Mouse (Mus musculus): ENCODE measurements at regions not wholly inside any gene's neighbourhood (a gene's known extent, or its start where the extent isn't known, plus 50 kb on each side); places are given as distances from the start of the nearest gene placed in this dataset.
"Not testable (repeated sequence)": the region's sequence is repeated elsewhere in the genome, so short reads cannot be mapped to it uniquely, and the experiment has no call there.

GRCm38 (mm10) chr3:21149618-21150017 is 782.6 kb upstream of the Agtr1b start:
- DNase-seq (ENCODE audit: low spot score) = no peak

GRCm38 (mm10) chr3:21128821-21129504 is 762.0 kb upstream of the Agtr1b start:
- no peak for DNase-seq (ENCODE audit: low spot score)

GRCm38 (mm10) chr3:21126191-21126590 is 759.2 kb upstream of the Agtr1b start:
- no peak for DNase-seq (ENCODE audit: low spot score)

- no peak for DNase-seq (ENCODE audit: low spot score)
These were observed 751.4 kb upstream of the Agtr1b start for GRCm38 (mm10) chr3:21118164-21118902.

GRCm38 (mm10) chr3:21111735-21112518 is 745.0 kb upstream of the Agtr1b start:
- DNase-seq (ENCODE audit: low spot score) = no peak

- DNase-seq (ENCODE audit: low spot score) = no peak
These were observed 723.2 kb upstream of the Agtr1b start for GRCm38 (mm10) chr3:21090206-21090605.

- DNase-seq (ENCODE audit: low spot score) = no peak
These were observed 719.4 kb upstream of the Agtr1b start for GRCm38 (mm10) chr3:21086426-21086825.

GRCm38 (mm10) chr3:21077548-21077947 is 710.6 kb upstream of the Agtr1b start:
- no peak for DNase-seq (ENCODE audit: low spot score)

GRCm38 (mm10) chr3:21053337-21053736 is 686.4 kb upstream of the Agtr1b start:
- DNase-seq (ENCODE audit: low spot score) = not testable (repeated sequence)

GRCm38 (mm10) chr3:21049365-21049764 is 682.4 kb upstream of the Agtr1b start:
- not testable (repeated sequence) for DNase-seq (ENCODE audit: low spot score)

GRCm38 (mm10) chr3:21045981-21046380 is 679.0 kb upstream of the Agtr1b start:
- no peak for DNase-seq (ENCODE audit: low spot score)

- DNase-seq (ENCODE audit: low spot score) = no peak
These were observed 658.9 kb upstream of the Agtr1b start for GRCm38 (mm10) chr3:21025876-21026275.

- DNase-seq (ENCODE audit: low spot score) = no peak
These were observed 654.0 kb upstream of the Agtr1b start for GRCm38 (mm10) chr3:21020946-21021345.

GRCm38 (mm10) chr3:21020297-21020696 is 653.3 kb upstream of the Agtr1b start:
- no peak for DNase-seq (ENCODE audit: low spot score)

- DNase-seq (ENCODE audit: low spot score) = no peak
These were observed 642.7 kb upstream of the Agtr1b start for GRCm38 (mm10) chr3:21009650-21010049.

GRCm38 (mm10) chr3:20998295-20998694 is 631.3 kb upstream of the Agtr1b start:
- no peak for DNase-seq (ENCODE audit: low spot score)

GRCm38 (mm10) chr3:20989486-20989970 is 622.6 kb upstream of the Agtr1b start:
- no peak for DNase-seq (ENCODE audit: low spot score)

- DNase-seq (ENCODE audit: low spot score) = peak; percentile 55
These were observed 620.0 kb upstream of the Agtr1b start for GRCm38 (mm10) chr3:20986942-20987341.

GRCm38 (mm10) chr3:20986377-20986727 is 619.4 kb upstream of the Agtr1b start:
- DNase-seq (ENCODE audit: low spot score) = peak; percentile 42

GRCm38 (mm10) chr3:20985682-20986376 is 618.9 kb upstream of the Agtr1b start:
- DNase-seq (ENCODE audit: low spot score) = no peak

- DNase-seq (ENCODE audit: low spot score) = no peak
These were observed 617.2 kb upstream of the Agtr1b start for GRCm38 (mm10) chr3:20984146-20984545.

GRCm38 (mm10) chr3:20973077-20973476 is 606.1 kb upstream of the Agtr1b start:
- DNase-seq (ENCODE audit: low spot score) = no peak

Data from retina, embryonic 14.5 days (tissue).